Mouse (Mus musculus) G1E-ER4 (cell line): ENCODE measurements at regions not wholly inside any gene's neighbourhood (a gene's known extent, or its start where the extent isn't known, plus 50 kb on each side); places are given as distances from the start of the nearest gene placed in this dataset.
A peak's percentile ranks its signal among the peaks of the same experiment; 100 is the strongest.

Source experiments
- GATA1 ChIP-seq: IDR thresholded peaks from one replicate; pipeline ENCODE4 v1.8.0; 2012; ENCODE audit warnings: low read length, inconsistent platforms

DNA sequence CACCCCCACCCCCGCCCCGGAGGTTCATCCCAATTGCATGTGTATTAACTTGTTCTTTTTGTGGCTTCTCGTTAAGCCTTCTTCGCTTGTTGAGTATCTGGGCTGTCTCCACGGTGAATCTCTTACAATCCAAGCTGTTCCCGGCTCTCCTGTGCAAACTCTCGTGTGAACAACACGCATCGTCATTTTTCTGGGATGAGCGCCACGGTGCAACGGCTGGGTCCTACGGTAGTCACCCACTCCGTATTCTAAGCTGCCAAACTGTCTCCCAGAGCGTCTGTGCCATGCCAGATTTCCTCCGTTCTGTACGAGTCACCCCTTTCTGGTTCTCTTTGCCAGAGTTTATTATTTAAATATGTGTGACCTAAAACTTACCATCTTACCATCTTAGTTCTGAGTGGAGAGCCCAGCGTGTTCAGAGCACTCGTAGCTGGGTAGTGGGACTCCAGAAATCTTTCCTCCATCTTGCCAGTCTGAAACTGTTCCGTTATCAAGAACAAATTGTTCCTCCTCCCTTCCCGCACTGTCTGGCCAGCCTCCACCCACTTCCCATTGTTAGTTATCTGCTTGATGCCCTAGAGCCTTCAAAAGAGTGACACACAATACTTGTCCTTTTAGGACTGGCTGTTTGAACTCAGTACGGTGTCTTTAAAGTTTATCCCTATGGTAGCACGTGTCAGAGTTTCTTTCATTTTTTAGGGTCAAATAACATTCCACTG is 87.9 kb upstream of the Trpm1 start:
- no peak for TF ChIP-seq GATA1

DNA sequence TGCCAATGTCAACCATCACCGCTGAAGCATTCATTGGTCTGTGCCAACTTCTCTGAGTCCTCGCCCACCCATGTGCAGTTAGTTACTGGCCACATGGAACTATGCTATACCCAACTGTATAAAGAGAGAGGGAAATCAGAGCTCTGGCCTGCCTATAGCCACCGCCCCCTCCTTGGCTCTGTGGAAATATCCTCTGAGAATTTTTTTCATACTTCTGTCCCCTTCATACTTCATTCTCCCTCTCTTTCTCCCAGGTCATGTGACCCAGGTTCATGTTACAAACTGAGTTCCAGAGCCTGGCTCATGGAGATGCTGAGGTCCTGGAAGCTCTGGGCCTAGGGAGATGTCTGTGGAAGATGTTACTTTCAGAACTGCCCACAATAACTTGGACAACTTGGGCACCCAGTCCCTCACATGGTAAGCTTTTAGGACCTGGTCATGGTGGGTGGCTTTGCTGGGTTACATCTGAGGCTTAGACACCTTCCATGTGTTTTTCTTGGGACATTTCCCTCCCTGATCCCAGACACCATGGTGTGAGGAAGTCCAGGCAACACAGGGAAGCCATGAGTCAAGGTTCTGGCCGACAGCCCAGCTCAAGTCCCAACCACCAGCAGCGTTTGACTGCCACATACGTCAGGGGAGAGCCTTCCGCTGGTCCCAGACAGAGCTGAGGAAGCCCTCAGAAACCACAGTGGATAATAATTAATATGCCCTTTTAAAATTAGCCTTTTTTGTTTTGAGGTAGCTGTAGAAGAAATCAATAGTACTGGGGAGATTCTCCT is 89.0 kb upstream of the Trpm1 start:
- TF ChIP-seq GATA1: no peak

DNA sequence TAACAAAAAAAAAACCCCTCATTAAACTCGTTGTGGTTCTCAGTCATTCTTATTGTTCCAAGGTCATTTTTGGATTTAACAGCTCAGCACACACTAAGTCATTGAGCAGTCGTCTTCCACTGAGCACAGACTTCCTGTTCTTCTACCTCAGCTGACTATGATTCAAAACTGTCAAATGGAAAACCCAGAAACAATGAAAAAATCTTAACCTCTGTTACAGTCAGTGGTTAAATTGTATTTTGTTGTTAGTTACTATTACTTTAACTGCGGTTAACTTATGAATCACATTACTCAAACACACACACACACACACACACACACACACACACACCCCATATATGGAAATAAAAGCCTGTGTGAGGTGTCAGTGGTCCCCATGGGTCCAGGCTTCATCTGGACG is 92.5 kb upstream of the Trpm1 start:
- no peak for TF ChIP-seq GATA1

DNA sequence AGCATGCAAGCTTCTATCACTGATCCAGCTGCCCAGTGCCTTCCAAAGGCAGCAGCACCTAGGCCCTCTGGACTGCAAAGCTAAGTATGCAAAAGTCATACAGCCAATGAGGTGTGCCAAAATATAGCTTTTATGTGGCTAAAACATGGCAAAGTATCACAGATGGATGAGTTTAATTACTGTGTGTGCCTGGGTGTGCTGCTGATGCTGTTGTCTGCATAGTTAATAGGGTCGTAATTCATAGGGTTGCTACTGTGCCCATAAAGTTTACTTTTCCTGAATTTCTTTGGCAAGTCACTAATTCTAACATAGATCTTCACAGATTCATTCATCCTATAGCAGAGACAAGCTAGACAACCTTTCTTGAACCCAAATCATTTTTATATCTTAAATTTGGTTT is 93.1 kb upstream of the Trpm1 start:
- TF ChIP-seq GATA1: no peak

DNA sequence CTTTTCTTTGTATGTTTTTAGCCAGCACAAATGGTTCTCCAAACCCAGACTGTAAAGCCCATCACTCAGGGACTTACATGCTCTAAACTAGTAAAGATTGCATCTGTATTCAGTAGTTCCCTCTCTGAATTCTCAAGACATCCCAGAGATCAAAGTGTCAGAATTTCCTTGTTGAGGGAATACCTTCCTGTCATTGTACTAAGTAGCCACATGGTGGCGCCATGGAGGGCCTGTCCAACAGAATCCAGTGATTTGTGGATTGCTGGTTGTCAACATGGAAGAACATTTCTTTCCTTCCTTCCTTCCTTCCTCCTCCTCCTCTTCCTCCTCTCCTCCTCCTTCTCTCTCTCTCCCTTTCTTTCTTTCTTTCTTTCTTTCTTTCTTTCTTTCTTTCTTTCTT is 93.6 kb upstream of the Trpm1 start:
- TF ChIP-seq GATA1: no peak

DNA sequence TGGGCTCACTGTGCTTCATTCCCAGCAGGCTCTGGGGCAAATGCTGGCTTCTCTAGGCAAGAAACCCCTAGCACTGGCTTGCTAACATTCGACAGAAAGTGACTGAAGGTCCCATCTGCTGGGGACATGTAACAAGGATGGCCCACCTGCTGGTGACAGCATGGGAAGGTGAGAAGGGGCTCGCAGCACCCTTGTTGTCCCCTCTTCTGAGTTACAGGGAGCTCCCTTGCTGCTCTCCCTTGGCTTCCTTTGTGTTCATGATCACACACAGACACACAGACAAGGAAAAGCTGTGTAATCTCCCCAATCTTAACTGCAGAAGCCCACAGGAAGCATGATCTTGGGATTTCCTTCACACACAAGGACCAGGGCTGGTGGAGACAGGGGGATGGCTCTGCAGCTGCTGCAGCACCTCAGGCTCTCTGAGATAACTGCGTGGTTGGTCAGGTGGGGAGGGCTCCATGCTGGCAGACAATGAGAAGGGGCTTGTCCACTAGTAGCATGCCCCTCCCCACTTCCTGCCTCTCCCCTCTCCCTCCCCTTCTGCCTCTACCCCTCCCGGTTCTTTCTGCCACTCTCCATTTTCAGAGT is 95.3 kb upstream of the Trpm1 start:
- peak; percentile 75 for TF ChIP-seq GATA1

DNA sequence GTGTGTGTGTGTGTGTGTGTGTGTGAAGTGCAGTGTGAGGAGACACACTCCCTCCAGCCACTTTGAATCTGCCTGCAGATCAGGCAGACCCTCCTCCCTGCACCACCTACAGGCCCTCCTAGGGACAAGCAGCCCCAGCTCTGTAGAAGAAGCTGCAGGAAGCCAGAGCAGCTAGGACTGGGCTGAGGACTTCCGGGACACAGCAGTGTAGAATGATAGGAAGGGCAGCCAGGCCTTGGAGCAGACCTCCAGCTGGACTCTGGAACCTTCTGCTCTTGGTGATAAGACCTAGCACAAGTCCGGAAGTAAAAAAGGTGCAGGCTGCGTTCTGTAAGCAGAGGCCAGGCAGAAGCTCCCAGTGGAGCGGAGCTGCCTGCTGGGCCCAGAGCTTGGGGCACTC is 95.8 kb upstream of the Trpm1 start:
- TF ChIP-seq GATA1: peak; percentile 53

DNA sequence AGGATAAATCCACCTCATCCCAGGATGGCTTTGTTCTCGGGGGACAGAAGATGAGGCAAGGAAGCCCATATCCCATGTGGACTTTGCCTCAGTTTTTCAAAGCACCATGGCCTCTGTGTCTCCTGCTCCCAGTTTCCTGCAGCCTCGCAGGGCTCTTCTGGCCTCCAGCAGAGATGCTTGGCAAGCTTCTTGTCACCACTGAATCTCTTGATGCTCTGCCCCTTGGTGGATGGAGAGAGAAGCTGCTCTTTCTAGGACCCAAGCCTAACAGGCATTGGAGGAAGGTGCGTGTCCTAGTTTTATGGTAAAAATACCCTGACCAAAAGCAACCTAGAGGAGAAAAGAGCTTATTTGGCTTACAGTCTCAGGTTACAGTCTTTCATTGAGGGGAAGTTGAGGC is 97.1 kb upstream of the Trpm1 start:
- TF ChIP-seq GATA1: no peak

DNA sequence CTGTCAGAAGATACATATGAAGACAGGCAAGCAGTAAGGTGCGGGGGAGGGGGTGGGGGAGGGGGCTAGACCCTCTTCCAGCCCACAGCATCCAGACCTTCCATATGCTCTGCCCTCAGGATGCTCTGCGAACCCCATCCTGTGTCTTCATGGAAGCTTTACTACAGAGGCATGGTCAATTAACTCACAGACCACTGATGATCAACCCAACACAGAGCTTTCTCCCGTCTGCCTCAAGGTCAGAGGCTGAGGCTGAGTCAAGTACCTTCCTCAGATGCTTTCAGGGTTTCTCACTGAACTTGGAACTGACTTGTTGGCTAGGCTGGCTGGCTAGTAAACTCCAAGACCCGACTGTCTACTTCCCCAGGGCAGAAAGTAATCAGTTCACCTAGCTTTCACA is 98.6 kb upstream of the Trpm1 start:
- TF ChIP-seq GATA1: no peak

DNA sequence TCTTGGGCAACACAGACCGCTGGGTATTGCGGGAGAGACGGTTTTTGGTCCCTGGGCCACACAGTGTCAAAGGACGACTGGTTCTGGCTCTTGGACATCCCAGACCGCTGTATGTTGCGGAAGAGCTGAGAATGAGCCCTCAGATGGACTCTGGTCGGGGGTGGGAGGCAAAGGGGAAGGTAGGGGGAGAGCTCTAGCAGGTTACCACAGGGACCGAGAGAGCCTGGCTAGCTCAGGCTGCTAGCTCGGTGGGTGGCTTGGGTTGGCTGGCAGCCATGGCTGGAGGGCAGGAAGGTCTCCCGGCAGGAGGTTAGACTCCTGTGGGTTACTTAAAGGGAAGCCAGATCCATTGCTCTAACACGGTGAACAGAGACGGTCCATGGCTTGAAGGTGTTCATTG is 99.9 kb upstream of the Trpm1 start:
- TF ChIP-seq GATA1: no peak

DNA sequence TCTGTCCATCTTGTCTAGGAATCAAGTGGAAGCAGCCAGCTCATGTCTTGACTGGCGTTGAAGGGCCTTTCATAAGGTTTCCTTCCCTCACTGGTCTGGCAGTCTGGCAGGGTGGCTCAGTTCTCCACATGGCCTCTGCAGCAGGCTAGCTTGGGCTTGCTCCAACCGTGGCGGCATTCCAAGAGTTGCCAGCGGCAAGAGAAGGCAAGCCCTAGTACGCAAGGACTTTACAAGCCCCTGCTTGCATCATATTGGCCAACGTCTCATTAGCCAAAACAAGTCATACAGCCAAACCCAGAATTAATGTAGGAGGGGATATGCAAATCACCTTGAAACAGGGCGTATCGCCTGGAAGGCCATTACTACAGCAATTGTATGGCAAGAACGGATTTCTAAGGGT is 101.2 kb upstream of the Trpm1 start:
- TF ChIP-seq GATA1: no peak

DNA sequence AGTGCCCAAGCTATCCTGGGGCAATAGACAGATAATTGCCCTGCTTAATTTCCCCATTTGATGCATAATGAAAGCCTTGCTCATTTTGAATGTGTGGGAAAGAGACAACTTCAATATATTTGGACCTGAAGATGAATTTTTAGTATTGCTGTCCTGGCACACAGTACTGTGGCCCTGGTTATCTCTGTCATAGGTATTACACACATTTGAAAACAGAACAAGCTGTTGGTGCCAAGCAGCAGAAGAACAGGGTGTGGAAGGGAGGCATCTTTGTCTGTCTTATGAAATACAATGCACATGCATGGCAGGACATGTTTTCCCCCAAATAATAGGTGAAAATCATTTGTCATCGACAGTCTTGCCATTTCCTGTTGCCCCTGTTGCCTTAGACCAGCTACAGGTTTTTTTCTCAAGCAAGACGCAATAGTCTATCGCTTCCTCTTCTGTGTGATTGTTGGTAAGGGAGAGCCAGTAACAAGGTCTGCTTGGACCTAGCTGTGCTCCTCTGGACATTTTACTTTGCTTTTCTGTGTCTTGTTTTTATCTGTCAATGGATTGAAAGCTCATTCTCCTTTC is 102.7 kb upstream of the Trpm1 start:
- no peak for TF ChIP-seq GATA1

DNA sequence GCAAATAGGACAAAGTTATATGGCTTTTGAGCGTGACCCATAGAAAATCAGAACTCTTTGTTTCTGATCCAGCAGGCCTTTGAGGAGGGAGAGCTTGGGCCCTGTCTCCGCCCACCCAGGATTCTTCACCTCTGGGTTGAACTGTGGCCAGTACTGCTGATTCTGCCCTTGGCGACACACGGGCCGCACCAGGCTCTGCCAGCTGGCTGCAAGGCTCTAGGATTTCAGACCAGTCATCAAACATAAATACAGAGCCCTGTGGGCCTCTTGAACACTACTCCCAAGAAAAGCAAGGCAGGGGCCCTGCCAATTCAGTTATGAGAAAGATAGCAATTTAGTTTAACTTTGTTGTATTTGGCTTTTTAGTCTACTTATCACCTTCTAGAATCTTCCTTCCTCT is 103.4 kb upstream of the Trpm1 start:
- no peak for TF ChIP-seq GATA1

DNA sequence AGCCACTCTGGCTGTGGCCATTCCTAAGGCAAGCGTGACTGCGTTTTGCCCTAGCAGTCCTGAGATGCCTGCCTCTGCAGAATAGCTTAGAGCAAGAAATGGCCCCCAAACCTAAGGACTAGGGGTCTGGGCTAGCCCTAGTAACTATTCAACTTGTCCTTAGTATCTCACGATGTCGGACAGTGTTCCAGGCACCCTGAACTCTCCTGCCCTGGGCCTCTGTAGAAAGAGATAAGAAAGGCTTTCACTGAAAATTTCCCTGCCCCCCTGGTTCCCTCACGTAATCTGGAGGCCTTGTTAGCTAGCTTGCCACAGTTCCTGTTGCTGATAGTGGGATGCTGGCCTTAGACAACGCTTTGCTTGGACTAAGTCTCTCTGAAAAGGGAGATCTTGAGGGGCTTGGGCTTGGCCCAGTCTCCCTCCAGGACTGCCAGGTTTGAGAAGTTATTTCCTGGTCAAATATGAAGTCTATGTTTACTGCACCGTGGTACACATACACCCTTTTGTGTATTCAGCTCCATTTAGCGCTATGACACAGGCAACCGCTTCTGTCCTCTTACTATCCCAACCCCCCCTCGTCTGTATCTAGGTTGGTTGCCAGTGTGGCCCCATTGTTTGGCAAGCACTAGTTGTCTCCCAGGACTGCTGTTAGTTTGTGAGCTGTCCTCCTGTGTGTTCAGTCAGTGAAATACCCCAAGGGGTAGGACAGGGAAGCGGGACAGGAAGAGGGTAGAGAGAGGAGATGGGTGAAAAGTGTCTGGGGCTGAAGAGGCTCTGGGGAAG is 104.3 kb upstream of the Trpm1 start:
- TF ChIP-seq GATA1: peak; percentile 92

DNA sequence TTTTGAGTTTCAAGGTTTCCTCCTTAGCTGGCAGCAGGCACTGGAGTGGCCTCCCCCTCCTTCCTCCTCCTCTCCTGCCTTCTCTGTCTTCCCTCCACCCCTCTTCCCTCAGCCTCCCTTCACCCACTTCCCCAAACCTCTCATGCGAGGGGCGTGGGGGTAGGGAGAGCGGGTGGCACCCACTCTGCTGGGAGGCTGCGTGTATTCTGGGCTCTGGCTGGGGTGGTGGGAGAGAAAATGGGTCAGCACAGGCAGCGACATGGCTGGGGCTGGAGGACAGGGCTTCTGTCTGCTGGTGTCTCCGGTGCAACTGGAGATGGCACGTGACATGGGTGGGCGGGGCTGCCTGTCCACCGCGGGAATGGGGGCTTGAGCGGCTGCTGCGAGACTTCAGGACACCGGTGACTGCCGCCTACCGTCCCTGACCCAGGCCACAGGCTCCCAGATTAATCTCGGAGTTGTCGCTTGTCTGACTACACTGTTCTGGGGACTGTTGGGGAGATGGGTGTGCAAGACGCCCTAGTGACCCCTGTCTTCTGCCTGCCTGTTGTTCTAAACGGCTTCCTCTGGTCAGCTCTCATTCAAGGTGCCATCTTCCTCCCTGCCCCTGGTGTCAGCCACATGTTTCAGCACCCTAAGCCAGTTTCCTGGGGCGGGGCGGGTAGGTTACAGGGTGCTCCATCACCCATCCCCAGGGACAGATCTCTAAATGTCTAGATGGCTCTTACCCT is 105.0 kb upstream of the Trpm1 start:
- TF ChIP-seq GATA1: no peak
